Mouse (Mus musculus) intestine, embryonic 14.5 days (tissue): ENCODE measurements at regions not wholly inside any gene's neighbourhood (a gene's known extent, or its start where the extent isn't known, plus 50 kb on each side); places are given as distances from the start of the nearest gene placed in this dataset.
A peak's percentile ranks its signal among the peaks of the same experiment; 100 is the strongest.

Experiments
- ATAC-seq: fragments of 200-750 bp; cut with Nextera tagmentation; replicated peaks from 2 replicates; pipeline ENCODE4 v1.8.0; 2017; ENCODE audit warnings: low read depth, moderate number of reproducible peaks, moderate TSS enrichment, moderate library complexity; ENCODE audit not compliant: low FRiP score, low TSS enrichment
- DNase-seq: peaks from one replicate; pipeline ENCODE4 v3.0.0-alpha.2; 2018; ENCODE audit warnings: low spot score
- H3K27ac ChIP-seq: fragments of 300-500 bp; sonication (generic); 2 replicates; pipeline ENCODE4 v1.5.1; 2014; ENCODE audit warnings: low read depth, mild to moderate bottlenecking, control low read depth
- H3K27me3 ChIP-seq: fragments of 300-500 bp; sonication (generic); replicated peaks from 2 replicates; pipeline ENCODE4 v1.6.1; 2014; ENCODE audit warnings: low read length, control low read depth; ENCODE audit not compliant: control insufficient read depth, insufficient read depth
- H3K36me3 ChIP-seq: fragments of 300-500 bp; sonication (generic); 2 replicates; pipeline ENCODE4 v1.6.1; 2014; ENCODE audit warnings: low read length, control low read depth; ENCODE audit not compliant: control insufficient read depth, insufficient read depth
- H3K4me1 ChIP-seq: fragments of 300-500 bp; sonication (generic); replicated peaks from 2 replicates; pipeline ENCODE4 v1.6.1; 2014; ENCODE audit warnings: low read length, control low read depth, mixed read lengths; ENCODE audit not compliant: control insufficient read depth, insufficient read depth
- H3K4me2 ChIP-seq: fragments of 300-500 bp; sonication (generic); 2 replicates; pipeline ENCODE4 v1.6.1; 2014; ENCODE audit warnings: low read length
- H3K4me3 ChIP-seq: fragments of 300-500 bp; sonication (generic); 2 replicates; pipeline ENCODE4 v1.5.1; 2014; ENCODE audit warnings: low read depth, low read length, control low read depth, mixed read lengths
- H3K9ac ChIP-seq: fragments of 300-500 bp; sonication (generic); 2 replicates; pipeline ENCODE4 v1.6.1; 2014; ENCODE audit warnings: mild to moderate bottlenecking, low read length
- H3K9me3 ChIP-seq: fragments of 300-500 bp; sonication (generic); 2 replicates; pipeline ENCODE4 v1.6.1; 2016; ENCODE audit warnings: low read length, control low read depth; ENCODE audit not compliant: control insufficient read depth
- WGBS: fragments of 180-500 bp; shearing (Covaris S2); extraction: QIAGEN DNeasy Blood & Tissue Kit; methylation state at CpG from one replicate; pipeline ENCODE4 v1.1.7; 2014; 5-methylcytosine and 5-hydroxymethylcytosine counted together

- WGBS = 82% methylated on average over 2 of the region's 2 CpGs
- no peaks in the 10 kb centered on the region for H3K9me3 ChIP-seq
- no peak for ATAC-seq
- no peaks in the 10 kb centered on the region for H3K36me3 ChIP-seq
- H3K27ac ChIP-seq = no peak overlapping the region
- no peaks in the 10 kb centered on the region for H3K4me1 ChIP-seq
- no peak overlapping the region for H3K4me3 ChIP-seq
- DNase-seq = no peak
- no peak overlapping the region for H3K9ac ChIP-seq
- H3K27me3 ChIP-seq = no peaks in the 10 kb centered on the region
- no peak overlapping the region for H3K4me2 ChIP-seq
These were observed 947.6 kb upstream of the Gm7489 start for GRCm38 (mm10) chr15:52937138-52937537.

DNA sequence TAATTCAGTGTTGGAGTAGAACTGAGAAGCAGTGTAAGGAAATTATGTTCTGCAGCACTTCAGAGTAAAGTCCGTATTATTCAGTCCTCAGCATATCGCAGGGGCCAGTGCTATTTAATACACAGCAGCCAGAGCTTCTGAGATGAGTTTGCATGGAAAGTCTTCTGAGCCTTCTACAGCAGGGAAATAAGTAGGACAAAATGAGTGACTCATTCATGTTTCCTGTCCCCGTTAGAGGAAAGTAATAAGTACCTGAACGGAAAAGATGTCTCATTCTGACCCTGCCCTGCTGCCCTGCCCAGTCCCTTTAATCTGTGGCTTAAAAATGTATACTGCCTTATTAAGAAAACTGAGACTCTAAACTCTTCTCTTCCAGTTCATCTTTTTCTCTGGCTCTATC is 940.1 kb upstream of the Gm7489 start:
- Histone ChIP-seq H3K36me3 (no peaks in the 10 kb centered on the region), H3K9ac (no peak overlapping the region), H3K4me2 (no peak overlapping the region), H3K27me3 (no peaks in the 10 kb centered on the region), H3K27ac (no peak overlapping the region), H3K9me3 (no peaks in the 10 kb centered on the region), H3K4me1 (no peaks in the 10 kb centered on the region), H3K4me3 (no peak overlapping the region)
- ATAC-seq (no peak), DNase-seq (no peak)
- 75% methylated on average over 4 of the region's 4 CpGs for WGBS

GRCm38 (mm10) chr15:52948196-52948595 is 936.5 kb upstream of the Gm7489 start:
- Histone ChIP-seq H3K27ac (no peak overlapping the region), H3K27me3 (no peaks in the 10 kb centered on the region), H3K4me3 (no peak overlapping the region), H3K4me1 (no peaks in the 10 kb centered on the region), H3K9me3 (no peaks in the 10 kb centered on the region), H3K9ac (no peak overlapping the region), H3K4me2 (no peak overlapping the region), H3K36me3 (no peaks in the 10 kb centered on the region)
- WGBS = 86% methylated on average over 4 of the region's 4 CpGs
- ATAC-seq (no peak), DNase-seq (no peak)

DNA sequence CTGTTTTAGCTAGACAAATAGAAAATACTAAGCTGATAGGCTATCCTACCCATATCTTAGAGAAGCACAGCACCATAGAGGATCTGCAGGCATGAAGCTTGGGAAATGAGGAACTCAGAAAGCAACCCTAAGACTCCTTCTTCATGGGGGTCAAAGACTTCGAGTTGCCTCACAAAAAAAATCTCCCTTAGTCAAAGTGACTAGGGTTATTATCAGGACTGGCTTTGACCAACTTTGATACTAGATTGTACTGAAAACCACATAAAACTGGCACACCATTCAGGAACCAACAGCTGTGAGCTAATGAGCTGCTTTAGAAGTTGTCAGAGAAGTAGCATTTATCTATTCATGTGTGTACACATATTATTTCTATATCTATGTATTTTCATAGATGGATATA is 931.2 kb upstream of the Gm7489 start:
- H3K9ac ChIP-seq = no peak overlapping the region
- H3K9me3 ChIP-seq = no peaks in the 10 kb centered on the region

GRCm38 (mm10) chr15:52954715-52955593 is 929.8 kb upstream of the Gm7489 start:
- DNase-seq = peak; percentile 52
- Histone ChIP-seq H3K27ac (no peak overlapping the region), H3K4me2 (no peak overlapping the region), H3K4me1 (no peaks in the 10 kb centered on the region), H3K9me3 (no peaks in the 10 kb centered on the region), H3K36me3 (no peaks in the 10 kb centered on the region), H3K4me3 (no peak overlapping the region), H3K9ac (no peak overlapping the region), H3K27me3 (no peaks in the 10 kb centered on the region)
- WGBS = 67% methylated on average over 7 of the region's 7 CpGs
- ATAC-seq = peak; percentile 89

More for the DNA sequence above, 931.2 kb upstream of the Gm7489 start:
- no peak overlapping the region for H3K4me3 ChIP-seq
- no peak overlapping the region for H3K4me2 ChIP-seq
- ATAC-seq (no peak), DNase-seq (no peak)
- no peaks in the 10 kb centered on the region for H3K36me3 ChIP-seq
- 71% methylated on average over 1 of the region's 1 CpGs for whole genome bisulfite sequencing
- no peak overlapping the region for H3K27ac ChIP-seq
- H3K4me1 ChIP-seq = no peaks in the 10 kb centered on the region
- H3K27me3 ChIP-seq = no peaks in the 10 kb centered on the region

DNA sequence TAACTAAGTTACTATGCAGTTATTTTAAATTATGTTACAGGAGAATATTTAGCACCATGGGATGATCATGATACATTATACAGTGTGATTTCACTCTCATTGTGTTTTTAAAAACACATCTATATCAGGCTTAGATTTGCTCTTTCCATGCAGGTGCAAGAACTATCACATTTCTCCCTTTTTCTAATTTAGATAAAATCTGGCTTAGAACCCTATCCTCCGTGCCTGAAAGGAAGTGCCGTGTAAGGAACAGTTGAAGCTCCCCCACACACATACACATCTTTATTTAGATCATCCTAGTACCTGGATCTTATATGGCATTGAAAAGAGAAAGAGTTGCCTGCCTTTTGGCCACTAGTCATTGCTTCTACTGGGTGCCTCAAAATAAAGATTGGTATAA is 925.0 kb upstream of the Gm7489 start:
- H3K36me3 ChIP-seq = no peaks in the 10 kb centered on the region
- H3K4me1 ChIP-seq = no peaks in the 10 kb centered on the region
- H3K9me3 ChIP-seq = no peaks in the 10 kb centered on the region
- H3K9ac ChIP-seq = no peak overlapping the region
- no peak overlapping the region for H3K4me3 ChIP-seq
- WGBS = 71% methylated on average over 2 of the region's 2 CpGs
- DNase-seq (no peak), ATAC-seq (no peak)
- no peak overlapping the region for H3K27ac ChIP-seq
- no peak overlapping the region for H3K4me2 ChIP-seq
- H3K27me3 ChIP-seq = no peaks in the 10 kb centered on the region

- Histone ChIP-seq H3K9ac (no peak overlapping the region), H3K9me3 (no peaks in the 10 kb centered on the region), H3K27me3 (no peaks in the 10 kb centered on the region), H3K36me3 (no peaks in the 10 kb centered on the region), H3K4me2 (no peak overlapping the region), H3K4me1 (no peaks in the 10 kb centered on the region), H3K27ac (no peak overlapping the region), H3K4me3 (no peak overlapping the region)
- no peak for ATAC-seq
- no peak for DNase-seq
- WGBS = 90% methylated on average over 3 of the region's 3 CpGs
These were observed 923.2 kb upstream of the Gm7489 start for GRCm38 (mm10) chr15:52961491-52961890.

DNA sequence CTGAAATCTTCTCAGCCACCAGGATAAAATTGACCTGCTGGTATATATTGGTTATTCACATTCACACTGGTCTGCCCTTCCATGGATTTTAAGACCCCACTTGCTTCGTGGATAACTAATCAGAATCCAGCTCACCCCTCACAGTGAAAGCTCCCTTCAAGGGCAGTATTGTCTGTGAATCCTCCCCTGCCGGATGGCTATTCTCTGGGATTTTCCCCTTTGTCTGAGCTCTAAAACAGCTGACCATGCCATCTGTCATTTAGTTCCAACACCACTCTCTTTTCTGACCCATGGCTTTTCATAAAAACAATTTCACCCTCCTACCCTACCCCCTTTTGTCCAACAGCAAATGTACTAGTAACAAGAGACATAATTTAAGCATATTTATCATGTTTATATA is 920.8 kb upstream of the Gm7489 start:
- no peak for DNase-seq
- H3K27me3 ChIP-seq = no peaks in the 10 kb centered on the region
- H3K4me1 ChIP-seq = no peaks in the 10 kb centered on the region
- H3K27ac ChIP-seq = no peak overlapping the region
- WGBS = 64% methylated on average over 2 of the region's 2 CpGs
- no peak overlapping the region for H3K4me3 ChIP-seq
- H3K36me3 ChIP-seq = no peaks in the 10 kb centered on the region
- ATAC-seq = no peak
- H3K9me3 ChIP-seq = no peaks in the 10 kb centered on the region
- no peak overlapping the region for H3K9ac ChIP-seq
- H3K4me2 ChIP-seq = no peak overlapping the region

DNA sequence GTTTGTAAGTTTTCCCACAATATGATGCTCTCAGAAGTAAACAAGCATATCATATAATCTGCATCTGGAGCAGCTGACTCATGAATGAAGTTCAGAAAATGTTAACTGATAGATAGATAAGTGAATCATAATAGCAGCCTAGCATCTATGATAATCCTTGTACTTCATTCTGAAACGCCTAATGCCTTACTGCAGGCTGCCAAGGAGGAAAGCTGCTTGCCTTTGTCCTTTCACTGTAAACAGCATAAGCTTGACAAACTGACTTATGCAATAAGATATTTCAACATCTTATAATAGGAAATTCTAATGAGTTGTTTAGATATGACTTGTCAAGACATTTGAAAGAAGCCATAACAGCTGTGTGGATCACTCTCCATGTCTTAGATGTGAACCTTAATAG is 920.3 kb upstream of the Gm7489 start:
- H3K4me3 ChIP-seq = no peak overlapping the region
- H3K4me1 ChIP-seq = no peaks in the 10 kb centered on the region
- no peak overlapping the region for H3K27ac ChIP-seq
- H3K36me3 ChIP-seq = no peaks in the 10 kb centered on the region
- no peak overlapping the region for H3K9ac ChIP-seq
- no peaks in the 10 kb centered on the region for H3K27me3 ChIP-seq
- WGBS = 64% methylated on average over 1 of the region's 1 CpGs
- H3K4me2 ChIP-seq = no peak overlapping the region
- DNase-seq = no peak
- no peak for ATAC-seq
- no peaks in the 10 kb centered on the region for H3K9me3 ChIP-seq
